Mouse (Mus musculus) midbrain, embryonic 15.5 days (tissue): ENCODE results near the gene Polr3b. TPM values are rescaled to one million over a fixed set of nuclear protein-coding genes. Genes with fewer than 3 reads are reported as not detected.

Experiments used
- ATAC-seq: fragments of 200-750 bp; cut with Nextera tagmentation; replicated peaks from 2 replicates; pipeline ENCODE4 v1.8.0; 2017; ENCODE audit warnings: moderate TSS enrichment
- H3K27ac ChIP-seq: fragments of 300-500 bp; sonication (generic); 2 replicates; pipeline ENCODE4 v1.5.1; 2015; ENCODE audit warnings: mild to moderate bottlenecking, inconsistent platforms
- H3K27me3 ChIP-seq: fragments of 300-500 bp; sonication (generic); replicated peaks from 2 replicates; pipeline ENCODE4 v1.6.1; 2015; ENCODE audit warnings: inconsistent platforms
- H3K36me3 ChIP-seq: fragments of 300-500 bp; sonication (generic); replicated peaks from 2 replicates; pipeline ENCODE4 v1.6.1; 2015; ENCODE audit warnings: inconsistent platforms
- H3K4me1 ChIP-seq: fragments of 300-500 bp; sonication (generic); 2 replicates; pipeline ENCODE4 v1.6.1; 2015; ENCODE audit warnings: inconsistent platforms
- H3K4me2 ChIP-seq: fragments of 300-500 bp; sonication (generic); 2 replicates; pipeline ENCODE4 v1.6.1; 2015; ENCODE audit warnings: inconsistent platforms, mild to moderate bottlenecking, moderate library complexity
- H3K4me3 ChIP-seq: fragments of 300-500 bp; sonication (generic); 2 replicates; pipeline ENCODE4 v1.5.1; 2015; ENCODE audit warnings: mild to moderate bottlenecking, inconsistent platforms
- H3K9ac ChIP-seq: fragments of 300-500 bp; sonication (generic); 2 replicates; pipeline ENCODE4 v1.6.1; 2015; ENCODE audit warnings: mild to moderate bottlenecking, inconsistent platforms
- H3K9me3 ChIP-seq: fragments of 300-500 bp; sonication (generic); 2 replicates; pipeline ENCODE4 v1.6.1; 2016; ENCODE audit warnings: inconsistent platforms
- WGBS: fragments of 180-500 bp; shearing (Covaris S2); methylation state at CpG from one replicate; pipeline ENCODE4 v1.1.7; 2015; ENCODE audit warnings: mixed read lengths; 5-methylcytosine and 5-hydroxymethylcytosine counted together
- polyA plus RNA-seq: library from polyadenylated mRNA; unstranded; fragments of >200 nt; fragmentation: Nextera tagmentation; extraction: Ambion mirVana; gene quantifications from 2 replicates; pipeline ENCODE4 v1.2.1, GENCODE M21; 2015

The Polr3b gene
- polyA plus RNA-seq, 1 experiment from 2014 or later: 17.3 TPM

DNA sequence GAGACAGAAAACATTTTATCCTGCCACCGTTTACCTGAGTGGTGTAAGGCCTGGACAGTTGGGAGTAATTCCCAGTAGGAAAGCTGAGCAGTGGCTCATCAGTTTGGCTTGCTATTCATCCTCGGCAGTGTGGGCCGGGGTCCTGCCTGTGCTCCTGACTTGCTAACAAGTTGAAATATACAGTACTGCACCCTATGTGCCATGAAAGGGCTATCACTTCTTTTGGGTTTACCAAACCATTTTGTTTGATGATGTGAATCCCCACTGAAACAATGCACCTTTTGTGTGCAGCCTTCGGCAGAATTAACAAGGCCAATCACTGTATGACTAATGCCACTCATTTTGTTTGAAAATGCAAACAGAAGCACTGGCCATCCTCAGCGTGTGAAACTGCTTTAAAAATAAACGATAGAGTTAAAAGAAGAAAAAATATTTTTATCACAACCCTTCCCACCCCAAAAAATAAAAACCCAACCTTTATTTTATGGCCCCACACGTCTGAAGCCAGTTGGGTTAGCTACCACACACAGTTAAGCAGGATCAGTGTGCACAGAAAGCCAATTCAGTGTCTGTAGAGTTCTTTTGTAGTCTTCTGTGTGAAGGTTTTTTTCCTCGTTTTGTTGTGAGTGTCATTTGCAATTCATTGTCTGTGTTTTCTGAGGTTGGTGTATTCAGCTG, 63.5 kb downstream of the Polr3b start:
- peak overlapping the region; percentile 55 for H3K27ac ChIP-seq
- H3K27me3 ChIP-seq: peaks cover 3% of the 10 kb centered on the region; the same call in 1 of the 2 replicates
- H3K9ac ChIP-seq: no peak overlapping the region
- peaks cover 10% of the 10 kb centered on the region for H3K4me1 ChIP-seq
- no peak overlapping the region for H3K4me2 ChIP-seq
- no peaks in the 10 kb centered on the region for H3K9me3 ChIP-seq
- 0 out of 2 replicates have a peak, but pooled peaks cover 2% of the 10 kb centered on the region for H3K36me3 ChIP-seq
- no peak; the same call in 1 of the 2 replicates for ATAC-seq
- no peak overlapping the region for H3K4me3 ChIP-seq
- 11% methylated on average over 8 of the region's 8 CpGs for WGBS

DNA sequence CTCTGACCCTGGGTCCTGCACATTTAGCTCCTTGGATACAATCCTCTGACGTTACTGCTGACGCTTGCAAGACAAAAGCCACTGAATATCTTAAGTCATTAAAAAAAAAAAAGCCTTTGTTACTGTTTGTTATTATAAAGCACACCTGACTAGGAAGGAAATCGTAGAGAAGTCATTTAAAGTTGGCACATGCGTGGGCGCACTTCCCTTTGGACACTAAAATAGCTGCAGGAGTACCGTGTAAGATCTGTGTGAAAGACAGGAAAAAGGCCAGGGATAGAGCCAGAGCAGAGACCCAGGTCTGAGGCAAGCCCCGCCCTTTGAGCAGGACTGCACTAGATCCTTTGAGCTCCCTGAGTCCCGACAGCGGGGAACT, 64.0 kb downstream of the Polr3b start:
- ATAC-seq: peak; percentile 67
- H3K27ac ChIP-seq: peak overlapping the region; percentile 4
- H3K4me3 ChIP-seq: no peak overlapping the region
- H3K4me1 ChIP-seq: peaks cover 12% of the 10 kb centered on the region
- peaks cover 3% of the 10 kb centered on the region; the same call in 1 of the 2 replicates for H3K27me3 ChIP-seq
- H3K4me2 ChIP-seq: no peak overlapping the region
- H3K9me3 ChIP-seq: no peaks in the 10 kb centered on the region
- no peak overlapping the region for H3K9ac ChIP-seq
- H3K36me3 ChIP-seq: no peaks in the 10 kb centered on the region
- 10% methylated on average over 9 of the region's 9 CpGs for WGBS

DNA sequence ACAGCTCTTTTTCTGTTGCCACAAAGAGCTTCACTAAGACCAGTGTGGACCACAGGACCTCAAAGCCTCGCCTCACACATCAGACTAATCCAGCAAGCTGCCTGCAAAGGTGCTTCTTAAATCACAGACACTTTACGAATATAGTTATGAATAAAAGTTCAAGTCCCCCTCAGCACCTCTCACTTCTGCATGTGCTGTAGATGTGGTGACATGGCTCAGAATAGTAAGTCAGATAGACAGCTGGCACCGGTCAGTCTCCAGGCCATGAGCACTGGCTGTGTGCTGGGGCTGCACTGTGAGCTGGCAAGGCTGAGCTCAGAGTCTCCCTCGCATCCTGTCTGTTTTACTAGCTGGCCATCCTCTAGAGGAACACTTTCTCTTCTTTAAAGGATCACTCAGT, 64.6 kb downstream of the Polr3b start:
- H3K9ac ChIP-seq: no peak overlapping the region
- H3K27me3 ChIP-seq: peaks cover 3% of the 10 kb centered on the region; the same call in 1 of the 2 replicates
- H3K36me3 ChIP-seq: no peaks in the 10 kb centered on the region
- 22% methylated on average over 4 of the region's 4 CpGs for WGBS
- ATAC-seq: no peak; the same call in 1 of the 2 replicates
- peaks cover 12% of the 10 kb centered on the region for H3K4me1 ChIP-seq
- no peak overlapping the region for H3K4me2 ChIP-seq
- no peak overlapping the region for H3K4me3 ChIP-seq
- H3K9me3 ChIP-seq: no peaks in the 10 kb centered on the region
- peak overlapping the region; percentile 4 for H3K27ac ChIP-seq

- Histone ChIP-seq H3K36me3 (no peaks in the 10 kb centered on the region), H3K27ac (no peak overlapping the region), H3K9ac (no peak overlapping the region), H3K4me2 (no peak overlapping the region), H3K27me3 (peaks cover 3% of the 10 kb centered on the region; the same call in 1 of the 2 replicates), H3K4me1 (peaks cover 12% of the 10 kb centered on the region), H3K9me3 (no peaks in the 10 kb centered on the region), H3K4me3 (no peak overlapping the region)
- 86% methylated on average over 4 of the region's 4 CpGs for WGBS
- no peak for ATAC-seq
These were observed 65.6 kb downstream of the Polr3b start for GRCm38 (mm10) chr10:84687736-84688135.

GRCm38 (mm10) chr10:84689846-84690245, 67.8 kb downstream of the Polr3b start:
- no peaks in the 10 kb centered on the region for H3K9me3 ChIP-seq
- H3K27me3 ChIP-seq: peaks cover 3% of the 10 kb centered on the region; the same call in 1 of the 2 replicates
- WGBS: 58% methylated on average over 3 of the region's 3 CpGs
- H3K36me3 ChIP-seq: no peaks in the 10 kb centered on the region
- peaks cover 15% of the 10 kb centered on the region for H3K4me1 ChIP-seq
- H3K4me3 ChIP-seq: no peak overlapping the region
- ATAC-seq: no peak
- H3K4me2 ChIP-seq: no peak overlapping the region
- H3K9ac ChIP-seq: no peak overlapping the region
- H3K27ac ChIP-seq: no peak overlapping the region

DNA sequence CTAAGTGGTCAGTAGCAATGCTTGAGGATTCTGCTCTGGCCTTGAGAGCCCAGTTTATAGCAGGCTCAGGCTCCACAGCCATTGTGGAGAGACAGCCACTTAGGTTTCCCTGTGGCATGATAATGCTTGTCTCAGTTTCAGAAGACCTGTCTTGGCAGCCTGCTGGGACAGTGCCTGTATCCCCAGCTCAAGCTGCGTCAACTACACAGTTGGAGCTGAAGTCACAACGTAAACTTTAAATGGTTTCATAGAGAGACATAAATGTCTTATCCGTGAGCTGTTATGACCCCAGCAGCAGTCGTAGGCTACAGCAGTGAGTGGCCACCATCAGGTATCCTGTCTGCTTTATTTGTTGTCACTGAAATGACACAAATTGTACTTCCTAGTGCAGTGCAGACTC, 68.7 kb downstream of the Polr3b start:
- Histone ChIP-seq H3K4me3 (no peak overlapping the region), H3K36me3 (no peaks in the 10 kb centered on the region), H3K9me3 (no peaks in the 10 kb centered on the region), H3K27me3 (peaks cover 3% of the 10 kb centered on the region; the same call in 1 of the 2 replicates), H3K4me1 (peaks cover 6% of the 10 kb centered on the region), H3K4me2 (no peak overlapping the region), H3K27ac (no peak overlapping the region), H3K9ac (no peak overlapping the region)
- WGBS: 72% methylated on average over 4 of the region's 4 CpGs
- ATAC-seq: no peak

- Histone ChIP-seq H3K4me2 (no peak overlapping the region), H3K4me1 (peaks cover 6% of the 10 kb centered on the region), H3K36me3 (no peaks in the 10 kb centered on the region), H3K9me3 (no peaks in the 10 kb centered on the region), H3K27ac (no peak overlapping the region), H3K4me3 (no peak overlapping the region), H3K9ac (no peak overlapping the region), H3K27me3 (peaks cover 3% of the 10 kb centered on the region; the same call in 1 of the 2 replicates)
- 59% methylated on average over 3 of the region's 3 CpGs for WGBS
- ATAC-seq: no peak
These were observed 69.6 kb downstream of the Polr3b start for GRCm38 (mm10) chr10:84691692-84692091.

DNA sequence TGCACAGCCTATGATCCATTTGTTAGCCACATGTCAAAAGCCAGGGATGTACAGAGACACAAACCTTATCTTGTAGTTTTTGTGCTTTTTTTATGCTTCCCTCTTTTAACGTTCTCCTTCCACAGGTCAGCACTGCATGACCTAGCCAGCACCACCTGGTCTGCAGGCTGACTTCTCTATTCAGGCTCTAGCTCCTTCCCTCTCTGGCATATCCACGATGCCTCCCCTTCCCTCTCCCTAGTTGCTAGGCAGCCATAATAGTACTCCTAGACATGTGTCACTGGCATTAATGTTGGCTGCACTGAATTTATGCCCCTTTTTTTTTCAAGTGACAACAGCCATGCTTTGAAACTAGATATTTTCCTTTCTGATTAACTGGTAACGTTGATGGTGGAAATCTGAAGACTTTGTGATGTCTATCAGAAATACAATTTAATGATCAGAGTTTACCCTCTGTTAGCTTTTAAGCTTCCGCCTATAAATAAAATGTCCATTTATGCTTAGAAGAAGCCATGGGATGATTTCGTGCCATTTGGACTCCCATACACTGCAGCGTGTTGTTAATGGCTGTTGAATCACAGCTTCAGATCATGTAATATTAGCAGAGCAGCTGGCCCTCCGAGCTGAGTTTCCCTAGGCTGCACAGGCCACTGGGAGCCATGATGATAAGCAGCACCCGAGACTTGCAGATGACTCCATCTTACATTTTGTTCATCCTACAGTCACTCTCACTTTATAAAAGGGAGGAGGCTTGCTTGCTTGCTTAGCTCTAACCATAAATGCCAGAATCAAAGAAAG, 71.9 kb downstream of the Polr3b start:
- no peak for ATAC-seq
- Histone ChIP-seq H3K4me2 (no peak overlapping the region), H3K9me3 (no peaks in the 10 kb centered on the region), H3K27ac (no peak overlapping the region), H3K4me3 (no peak overlapping the region), H3K9ac (no peak overlapping the region), H3K4me1 (peaks cover 6% of the 10 kb centered on the region), H3K36me3 (0 out of 2 replicates have a peak, but pooled peaks cover 6% of the 10 kb centered on the region), H3K27me3 (no peaks in the 10 kb centered on the region)
- WGBS: 55% methylated on average over 8 of the region's 8 CpGs

DNA sequence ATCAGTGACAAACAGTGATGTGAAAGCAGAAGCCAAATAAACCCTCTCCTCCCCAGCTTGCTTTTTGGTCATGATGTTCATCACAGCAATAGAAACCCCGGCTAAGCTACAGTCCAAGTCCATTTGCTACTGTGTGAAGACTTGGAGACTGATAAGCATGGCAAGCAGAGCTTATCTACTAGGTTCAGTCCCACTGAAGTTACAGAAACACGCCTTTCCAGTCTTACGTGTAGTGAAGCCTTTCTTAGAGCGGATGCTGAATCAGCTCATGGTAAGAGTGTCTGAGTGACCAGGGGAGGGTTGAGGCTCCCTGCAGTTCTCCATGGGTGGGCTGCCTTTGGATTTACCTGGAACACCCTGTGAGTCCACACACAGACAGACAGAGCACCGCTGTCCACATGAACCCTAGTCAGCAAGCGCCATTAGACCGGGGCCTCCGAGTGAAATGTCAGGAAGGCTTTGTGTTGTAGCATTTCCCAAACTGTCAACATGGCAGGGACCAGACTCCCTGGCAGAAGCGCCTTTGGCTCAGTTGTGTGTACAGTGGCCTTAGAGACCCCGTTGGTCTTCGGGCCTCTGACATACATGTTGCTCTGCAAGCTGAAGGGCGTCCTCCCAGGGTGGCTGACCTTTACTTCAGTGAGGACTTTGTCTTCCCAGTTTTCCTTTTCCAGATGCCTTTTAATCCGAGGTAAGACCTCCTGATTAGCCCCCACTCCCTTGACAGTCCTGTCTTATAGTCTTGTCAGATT, 78.3 kb downstream of the Polr3b start:
- no peak for ATAC-seq
- no peaks in the 10 kb centered on the region for H3K27me3 ChIP-seq
- no peak overlapping the region for H3K4me2 ChIP-seq
- 87% methylated on average over 13 of the region's 13 CpGs for WGBS
- no peak overlapping the region for H3K4me3 ChIP-seq
- no peak overlapping the region for H3K9ac ChIP-seq
- H3K9me3 ChIP-seq: no peaks in the 10 kb centered on the region
- 0 out of 2 replicates have a peak, but pooled peaks cover under 1% of the 10 kb centered on the region for H3K4me1 ChIP-seq
- H3K36me3 ChIP-seq: peaks cover 18% of the 10 kb centered on the region; the same call in 1 of the 2 replicates
- H3K27ac ChIP-seq: no peak overlapping the region

DNA sequence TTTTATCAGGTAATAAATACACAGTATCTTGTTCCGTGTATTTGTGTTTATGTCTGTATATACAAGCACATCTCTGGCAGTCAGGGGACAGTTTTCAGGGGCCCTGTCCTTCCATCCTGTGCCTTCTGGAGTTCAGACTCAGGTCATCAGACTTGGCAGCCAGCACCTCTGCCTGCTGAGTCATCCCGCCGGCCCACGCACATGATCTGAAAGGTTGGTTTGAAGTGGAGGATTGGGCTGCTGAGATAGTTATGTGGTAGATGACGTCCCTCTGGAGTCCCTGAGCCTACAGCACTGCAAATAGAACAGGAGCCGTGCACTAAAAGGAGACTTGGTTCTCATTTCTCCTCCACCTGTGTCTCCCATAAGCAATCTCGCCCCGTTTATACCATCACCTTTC, 79.0 kb downstream of the Polr3b start:
- Histone ChIP-seq H3K9me3 (no peaks in the 10 kb centered on the region), H3K9ac (no peak overlapping the region), H3K4me2 (no peak overlapping the region), H3K27me3 (no peaks in the 10 kb centered on the region), H3K27ac (no peak overlapping the region), H3K4me1 (peaks cover 8% of the 10 kb centered on the region; the same call in 1 of the 2 replicates), H3K4me3 (no peak overlapping the region), H3K36me3 (peaks cover 18% of the 10 kb centered on the region; the same call in 1 of the 2 replicates)
- 85% methylated on average over 8 of the region's 8 CpGs for WGBS
- no peak for ATAC-seq

- 100% methylated on average over 1 of the region's 1 CpGs for WGBS
- Histone ChIP-seq H3K27me3 (no peaks in the 10 kb centered on the region), H3K36me3 (peaks cover 18% of the 10 kb centered on the region; the same call in 1 of the 2 replicates), H3K9ac (no peak overlapping the region), H3K9me3 (no peaks in the 10 kb centered on the region), H3K4me1 (peaks cover 15% of the 10 kb centered on the region), H3K27ac (no peak overlapping the region), H3K4me2 (no peak overlapping the region), H3K4me3 (no peak overlapping the region)
- no peak for ATAC-seq
These were observed 80.0 kb downstream of the Polr3b start for GRCm38 (mm10) chr10:84702115-84702514.

DNA sequence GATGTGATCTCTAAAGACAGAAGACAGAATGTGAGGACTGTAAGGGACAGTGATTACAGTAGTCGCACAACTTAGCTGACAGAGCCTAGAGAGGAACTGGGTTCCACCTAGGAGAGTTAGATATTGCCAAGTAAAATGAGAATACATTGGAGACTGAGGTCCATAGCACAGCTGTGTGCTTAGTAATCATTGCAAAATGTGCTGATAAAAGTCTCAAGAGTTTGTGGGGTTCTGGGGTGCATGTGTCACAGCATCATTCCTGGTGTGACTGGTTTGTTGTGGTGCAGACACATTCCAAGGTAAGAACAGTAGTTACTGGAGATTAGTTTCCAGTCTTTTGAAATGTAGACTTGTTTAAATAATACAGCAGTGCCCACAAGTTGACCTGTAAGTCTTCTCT, 82.5 kb downstream of the Polr3b start:
- Histone ChIP-seq H3K4me3 (no peak overlapping the region), H3K27me3 (no peaks in the 10 kb centered on the region), H3K27ac (no peak overlapping the region), H3K9me3 (no peaks in the 10 kb centered on the region), H3K4me1 (peaks cover 24% of the 10 kb centered on the region), H3K4me2 (no peak overlapping the region), H3K36me3 (peaks cover 7% of the 10 kb centered on the region; the same call in 1 of the 2 replicates), H3K9ac (no peak overlapping the region)
- WGBS: 96% methylated on average over 1 of the region's 1 CpGs
- no peak for ATAC-seq
